Comparison of ENCODE assay signal across 16 mouse cellular contexts in the genomic region with DNA sequence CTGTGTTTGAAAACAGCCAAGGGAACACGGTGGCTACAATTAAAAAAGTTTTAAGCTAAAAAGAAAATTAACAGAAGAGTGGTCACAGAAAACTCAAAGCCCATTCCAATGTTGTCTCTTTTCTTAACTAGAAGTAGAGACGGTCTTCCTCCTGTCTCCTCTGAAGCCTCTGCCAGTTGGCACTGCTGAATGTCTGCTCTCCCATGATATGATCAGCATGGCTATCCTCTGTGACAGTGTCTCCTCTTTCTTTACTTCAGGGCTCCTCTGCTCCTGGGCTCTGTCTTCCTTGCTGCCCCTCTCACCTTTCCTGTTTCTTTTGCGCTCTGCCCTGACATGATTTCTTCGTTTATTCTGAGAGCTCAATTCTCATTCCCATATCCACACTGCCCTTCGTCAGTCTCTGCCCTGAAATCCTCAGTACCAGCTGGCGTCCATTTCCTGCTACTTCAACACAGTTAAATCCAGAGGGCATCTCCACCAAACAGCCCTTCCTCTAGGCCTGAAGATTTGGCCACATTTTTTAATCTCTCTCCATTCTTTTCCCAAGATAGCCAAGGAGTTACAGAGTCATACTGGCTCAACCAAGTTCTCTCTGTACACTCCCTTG.
DNase-seq lines count a peak whose midpoint lies in the region; ATAC-seq and TF ChIP-seq lines count a peak whose summit lies in the region.
"Had no signal": no experiment of that assay in that cellular context is flagged by ENCODE, and none has a peak within 500 bp of the region (broad histone marks: within the 10 kb centered on the region; RNA-seq: fewer than 3 reads in every experiment).

No protein-coding gene starts in this region.

- no peak overlapping the region for H3K4me2 ChIP-seq in midbrain, embryonic 16.5 days (ENCODE audit: low read length)
- H3K4me2 ChIP-seq: liver, embryonic 12.5 days had no signal

- no peak for ATAC-seq in midbrain, embryonic 16.5 days
- ATAC-seq: hindbrain, embryonic 16.5 days; liver, embryonic 12.5 days; Patski had no signal

- DNase-seq in cerebellum, postnatal 14 days, result peak; percentile 16 to 17
- no peak for DNase-seq in cerebellum, adult 11-12 months
- no peak for DNase-seq in kidney, adult 2 months
- no peak for DNase-seq in kidney, adult 8-10 months
- DNase-seq in midbrain, embryonic 10.5 days (ENCODE audit: low spot score), result no peak
- DNase-seq in B cell, adult 2 months, result no peak
- DNase-seq: cerebellum, adult 18-20 months; embryo, embryonic 11 days; left cerebral cortex, postnatal 4 days; right cerebral cortex, postnatal 25 days; thymus, postnatal 4 days had no signal

- no peaks in the 10 kb centered on the region for H3K9me3 ChIP-seq in midbrain, embryonic 10.5 days (replicated peaks)
- no peaks in the 10 kb centered on the region for H3K9me3 ChIP-seq in midbrain, embryonic 16.5 days (replicated peaks; ENCODE audit: control insufficient read depth, low read length, poor library complexity, severe bottlenecking)
- H3K9me3 ChIP-seq: liver, embryonic 12.5 days had no signal

- H3K9ac ChIP-seq in midbrain, embryonic 16.5 days (ENCODE audit: low read depth, low read length), result no peak overlapping the region
- H3K9ac ChIP-seq: liver, embryonic 12.5 days had no signal

- TF ChIP-seq POLR2A in kidney, adult 2 months (IDR thresholded peaks at IDR 0.05; ENCODE audit: low read depth, low read length), result no peak

- H3K36me3 ChIP-seq in kidney, adult 2 months (ENCODE audit: control insufficient read depth, insufficient read depth, low read length), result no peaks in the 10 kb centered on the region
- no peaks in the 10 kb centered on the region for H3K36me3 ChIP-seq in midbrain, embryonic 10.5 days
- no peaks in the 10 kb centered on the region for H3K36me3 ChIP-seq in midbrain, embryonic 16.5 days (ENCODE audit: control insufficient read depth, insufficient read depth, low read length)
- H3K36me3 ChIP-seq in macrophage (ENCODE audit: inconsistent target), result no peaks in the 10 kb centered on the region
- H3K36me3 ChIP-seq: liver, embryonic 12.5 days had no signal

- 64% methylated on average over 6 of the region's 6 CpGs for WGBS in kidney, adult 2 months
- WGBS in midbrain, embryonic 10.5 days, result 84% methylated on average over 6 of the region's 6 CpGs
- 85% methylated on average over 6 of the region's 6 CpGs for WGBS in midbrain, embryonic 16.5 days
- 89% methylated on average over 6 of the region's 6 CpGs for WGBS in macrophage (ENCODE audit: missing documents)

- no peak for TF ChIP-seq CTCF in kidney, adult 2 months (conservative IDR thresholded peaks at IDR 0.05; ENCODE audit: insufficient read depth, insufficient read length, low read depth, low read length)

- no peaks in the 10 kb centered on the region for H3K27me3 ChIP-seq in kidney, adult 2 months (replicated peaks; ENCODE audit: control insufficient read depth, insufficient read depth, low read length)
- no peaks in the 10 kb centered on the region; the same call in 1 of the 2 replicates for H3K27me3 ChIP-seq in midbrain, embryonic 10.5 days (ENCODE audit: low read depth, poor library complexity, severe bottlenecking)
- no peaks in the 10 kb centered on the region for H3K27me3 ChIP-seq in midbrain, embryonic 16.5 days (ENCODE audit: control insufficient read depth, insufficient read depth, low read depth, low read length)
- H3K27me3 ChIP-seq: liver, embryonic 12.5 days; Patski had no signal

- H3K79me2 ChIP-seq in macrophage (ENCODE audit: inconsistent target), result no peaks in the 10 kb centered on the region

- peak overlapping the region; percentile 30; the same call in 1 of the 2 replicates for H3K27ac ChIP-seq in kidney, adult 2 months (ENCODE audit: insufficient read depth, low read depth, low read length)
- peak overlapping the region; percentile 74 for H3K27ac ChIP-seq in midbrain, embryonic 10.5 days (replicated peaks)
- no peak overlapping the region for H3K27ac ChIP-seq in midbrain, embryonic 16.5 days (ENCODE audit: low read length)
- H3K27ac ChIP-seq in macrophage, result peak overlapping the region; percentile 29
- H3K27ac ChIP-seq: liver, embryonic 12.5 days had no signal

- no peaks in the 10 kb centered on the region for H3K4me1 ChIP-seq in kidney, adult 2 months (ENCODE audit: control insufficient read depth, insufficient read depth, low read length)
- peaks cover 24% of the 10 kb centered on the region for H3K4me1 ChIP-seq in midbrain, embryonic 10.5 days
- no peaks in the 10 kb centered on the region for H3K4me1 ChIP-seq in midbrain, embryonic 16.5 days (ENCODE audit: control insufficient read depth, insufficient read depth, low read length)
- H3K4me1 ChIP-seq: liver, embryonic 12.5 days had no signal

- H3K4me3 ChIP-seq in kidney, adult 2 months (ENCODE audit: insufficient read depth, low read depth, low read length), result no peak overlapping the region
- no peak overlapping the region for H3K4me3 ChIP-seq in midbrain, embryonic 10.5 days
- H3K4me3 ChIP-seq in midbrain, embryonic 16.5 days (ENCODE audit: low read depth, low read length), result no peak overlapping the region
- no peak overlapping the region for H3K4me3 ChIP-seq in macrophage (ENCODE audit: inconsistent target)
- H3K4me3 ChIP-seq: liver, embryonic 12.5 days had no signal

Comparison
In these comparisons a context has a peak if more than half of its experiments do, and no peak if none do; other contexts are left out.
1. DNase-seq: peak in cerebellum, postnatal 14 days (2 of 2); none in cerebellum, adult 11-12 months (single experiment), kidney, adult 2 months (single experiment), kidney, adult 8-10 months (0 of 2), midbrain, embryonic 10.5 days (single experiment) and B cell, adult 2 months (0 of 2).